Mouse (Mus musculus) gastrocnemius, postnatal 14 days (tissue): ENCODE results near the gene Ak1. TPM values are rescaled to one million over a fixed set of nuclear protein-coding genes. Genes with fewer than 3 reads are reported as not detected.

Experiments used
- DNase-seq: peaks from one replicate; pipeline ENCODE4 v3.0.0; 2021; ENCODE audit warnings: mixed read lengths
- intact Hi-C: fragments of 180-260 bp; cut with DNase I; formaldehyde crosslinking; loops from one replicate; pipeline ENCODE4 v1.15.1; 2025; ENCODE audit warnings: low total_unique reads
- total RNA-seq, 2 experiments: library from RNA; stranded (reverse); gene quantifications; 2 replicates each; pipeline ENCODE4 v1.2.3; 2021

Ak1 gene
- total RNA-seq, 2 experiments from 2014 or later, result 1,800 to 1,917 TPM

- intact Hi-C loops, result no loop called here
- no peak for DNase-seq
Observed at GRCm38 (mm10) chr2:32597248-32597647, 24.3 kb upstream of the Ak1 start.

- intact Hi-C loops, result no loop called here
- no peak for DNase-seq
Observed at GRCm38 (mm10) chr2:32597699-32598098, 23.9 kb upstream of the Ak1 start.

- DNase-seq, result peak; percentile 43
- intact Hi-C loops, result no loop called here
Observed at GRCm38 (mm10) chr2:32598506-32598905, 23.1 kb upstream of the Ak1 start.

GRCm38 (mm10) chr2:32599409-32599808 is 22.1 kb upstream of the Ak1 start, which contains the start of gene St6galnac6:
TSS of gene St6galnac6 (plus strand) at chr2:32599709.
- intact Hi-C loops, result no loop called here
- no peak for DNase-seq

GRCm38 (mm10) chr2:32601417-32602065 is 20.0 kb upstream of the Ak1 start:
- DNase-seq, result peak; percentile 59
- intact Hi-C loops, result no loop called here

GRCm38 (mm10) chr2:32602600-32603054 is 18.9 kb upstream of the Ak1 start:
- DNase-seq, result peak; percentile 87
- intact Hi-C loops, result no loop called here

- no peak for DNase-seq
- intact Hi-C loops, result loop anchor here (2.0 kb wide), 1 partner anchor 20 kb away; no protein-coding TSS in a partner anchor
Observed at GRCm38 (mm10) chr2:32604631-32605030, 16.9 kb upstream of the Ak1 start.

- intact Hi-C loops, result no loop called here
- peak; percentile 93 for DNase-seq
Observed at GRCm38 (mm10) chr2:32606161-32607142, 15.1 kb upstream of the Ak1 start.

- intact Hi-C loops, result no loop called here
- DNase-seq, result peak; percentile 64
Observed at GRCm38 (mm10) chr2:32607262-32607947, 14.2 kb upstream of the Ak1 start.

GRCm38 (mm10) chr2:32608141-32608777 is 13.3 kb upstream of the Ak1 start:
- intact Hi-C loops, result no loop called here
- peak; percentile 79 for DNase-seq

- DNase-seq, result no peak
- intact Hi-C loops, result no loop called here
Observed at GRCm38 (mm10) chr2:32608778-32609435, 12.7 kb upstream of the Ak1 start.

- peak; percentile 53 for DNase-seq
- intact Hi-C loops, result no loop called here
Observed at GRCm38 (mm10) chr2:32610610-32611229, 10.8 kb upstream of the Ak1 start.

- intact Hi-C loops, result no loop called here
Observed at GRCm38 (mm10) chr2:32612274-32612673, 9.3 kb upstream of the Ak1 start.

GRCm38 (mm10) chr2:32617109-32617508 is 4.4 kb upstream of the Ak1 start:
- DNase-seq, result no peak
- intact Hi-C loops, result loop anchor here (5.0 kb wide), 1 partner anchor 35 kb away; no protein-coding TSS in a partner anchor

More at GRCm38 (mm10) chr2:32612274-32612673, 9.3 kb upstream of the Ak1 start:
- no peak for DNase-seq

GRCm38 (mm10) chr2:32617601-32618000 is 4.0 kb upstream of the Ak1 start:
- no peak for DNase-seq

GRCm38 (mm10) chr2:32618051-32618450 is 3.5 kb upstream of the Ak1 start:
- intact Hi-C loops, result loop anchor here (5.0 kb wide), 1 partner anchor 36 kb away; no protein-coding TSS in a partner anchor

More at GRCm38 (mm10) chr2:32617601-32618000, 4.0 kb upstream of the Ak1 start:
- intact Hi-C loops, result loop anchor here (5.0 kb wide), 1 partner anchor 35 kb away; no protein-coding TSS in a partner anchor

GRCm38 (mm10) chr2:32620682-32621516 is 659 bp upstream of the Ak1 start:
- intact Hi-C loops, result no loop called here

More at GRCm38 (mm10) chr2:32618051-32618450, 3.5 kb upstream of the Ak1 start:
- DNase-seq, result no peak

More at GRCm38 (mm10) chr2:32620682-32621516, 659 bp upstream of the Ak1 start:
- DNase-seq, result peak; percentile 60
